Mouse (Mus musculus) limb, embryonic 12.5 days (tissue): ENCODE measurements at regions not wholly inside any gene's neighbourhood (a gene's known extent, or its start where the extent isn't known, plus 50 kb on each side); places are given as distances from the start of the nearest gene placed in this dataset.

ENCODE experiments used
- ATAC-seq: fragments of 200-750 bp; cut with Nextera tagmentation; 2 replicates; pipeline ENCODE4 v1.8.0; 2017; ENCODE audit warnings: low read depth, moderate TSS enrichment; ENCODE audit not compliant: insufficient number of reproducible peaks, insufficient read depth, low FRiP score, low TSS enrichment
- H3K27ac ChIP-seq: fragments of 300-500 bp; sonication (generic); 2 replicates; pipeline ENCODE4 v1.5.1; 2016; ENCODE audit warnings: mild to moderate bottlenecking, moderate library complexity
- H3K27me3 ChIP-seq: fragments of 300-500 bp; sonication (generic); 2 replicates; pipeline ENCODE4 v1.6.1; 2016; ENCODE audit warnings: mild to moderate bottlenecking, moderate library complexity
- H3K36me3 ChIP-seq: fragments of 300-500 bp; sonication (generic); 2 replicates; pipeline ENCODE4 v1.6.1; 2016; ENCODE audit warnings: mild to moderate bottlenecking, moderate library complexity
- H3K4me1 ChIP-seq: fragments of 300-500 bp; sonication (generic); replicated peaks from 2 replicates; pipeline ENCODE4 v1.6.1; 2016
- H3K4me2 ChIP-seq: fragments of 300-500 bp; sonication (generic); 2 replicates; pipeline ENCODE4 v1.6.1; 2016; ENCODE audit warnings: mild to moderate bottlenecking, moderate library complexity
- H3K4me3 ChIP-seq: fragments of 300-500 bp; sonication (generic); replicated peaks from 2 replicates; pipeline ENCODE4 v1.5.1; 2016; ENCODE audit warnings: mild to moderate bottlenecking
- H3K9ac ChIP-seq: fragments of 300-500 bp; sonication (generic); replicated peaks from 2 replicates; pipeline ENCODE4 v1.6.1; 2016; ENCODE audit warnings: mild to moderate bottlenecking, moderate library complexity
- H3K9me3 ChIP-seq: fragments of 300-500 bp; sonication (generic); 2 replicates; pipeline ENCODE4 v1.6.1; 2016; ENCODE audit warnings: mild to moderate bottlenecking, moderate library complexity
- WGBS: fragments of 180-500 bp; shearing (Covaris S2); methylation state at CpG from one replicate; pipeline ENCODE4 v1.1.7; 2016; 5-methylcytosine and 5-hydroxymethylcytosine counted together

DNA sequence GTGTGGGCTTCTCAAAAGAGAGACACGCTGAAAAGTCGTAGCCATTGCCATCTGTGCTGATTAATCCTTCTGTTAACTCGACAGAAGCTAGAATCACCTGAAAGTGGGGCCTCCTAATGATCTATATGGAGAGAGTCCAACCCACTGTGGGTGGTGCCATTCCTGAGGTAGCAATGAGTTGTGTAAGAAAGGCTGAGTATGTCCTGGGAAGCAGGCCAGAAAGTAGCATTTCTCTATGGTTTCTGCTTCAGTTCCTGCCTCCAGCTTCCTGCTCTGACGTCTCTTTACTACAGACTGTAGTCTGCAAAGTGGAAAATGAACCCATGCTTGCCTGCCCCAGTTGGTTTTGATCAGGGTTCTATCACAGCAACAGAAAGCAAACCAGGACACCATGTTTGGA, 380.8 kb upstream of the Camk1g start:
- ATAC-seq: no peak
- Histone ChIP-seq H3K4me1 (no peaks in the 10 kb centered on the region), H3K27me3 (no peaks in the 10 kb centered on the region), H3K4me2 (no peak overlapping the region), H3K4me3 (no peak overlapping the region), H3K9me3 (no peaks in the 10 kb centered on the region), H3K27ac (no peak overlapping the region), H3K9ac (no peak overlapping the region), H3K36me3 (no peaks in the 10 kb centered on the region)
- WGBS: 66% methylated on average over 4 of the region's 4 CpGs

GRCm38 (mm10) chr1:193747426-193747960, 377.4 kb upstream of the Camk1g start:
- Histone ChIP-seq H3K9me3 (0 out of 2 replicates have a peak, but pooled peaks cover 3% of the 10 kb centered on the region), H3K4me2 (no peak overlapping the region), H3K9ac (no peak overlapping the region), H3K27ac (no peak overlapping the region), H3K36me3 (no peaks in the 10 kb centered on the region), H3K4me1 (no peaks in the 10 kb centered on the region), H3K27me3 (no peaks in the 10 kb centered on the region), H3K4me3 (no peak overlapping the region)
- ATAC-seq: no peak
- WGBS: 72% methylated on average over 6 of the region's 6 CpGs

GRCm38 (mm10) chr1:193742688-193743087, 372.6 kb upstream of the Camk1g start:
- Histone ChIP-seq H3K4me3 (no peak overlapping the region), H3K9me3 (0 out of 2 replicates have a peak, but pooled peaks cover 3% of the 10 kb centered on the region), H3K36me3 (no peaks in the 10 kb centered on the region), H3K27ac (no peak overlapping the region), H3K9ac (no peak overlapping the region), H3K4me1 (no peaks in the 10 kb centered on the region), H3K27me3 (no peaks in the 10 kb centered on the region), H3K4me2 (no peak overlapping the region)
- ATAC-seq: no peak
- WGBS: 88% methylated on average over 2 of the region's 2 CpGs

- no peaks in the 10 kb centered on the region for H3K36me3 ChIP-seq
- no peak overlapping the region for H3K4me2 ChIP-seq
- H3K4me3 ChIP-seq: no peak overlapping the region
- H3K9me3 ChIP-seq: 0 out of 2 replicates have a peak, but pooled peaks cover 3% of the 10 kb centered on the region
- WGBS: 67% methylated on average over 6 of the region's 6 CpGs
- no peaks in the 10 kb centered on the region for H3K4me1 ChIP-seq
- H3K27me3 ChIP-seq: no peaks in the 10 kb centered on the region
- no peak overlapping the region for H3K9ac ChIP-seq
- ATAC-seq: no peak
- H3K27ac ChIP-seq: no peak overlapping the region
These were observed 368.7 kb upstream of the Camk1g start for GRCm38 (mm10) chr1:193738821-193739220.

DNA sequence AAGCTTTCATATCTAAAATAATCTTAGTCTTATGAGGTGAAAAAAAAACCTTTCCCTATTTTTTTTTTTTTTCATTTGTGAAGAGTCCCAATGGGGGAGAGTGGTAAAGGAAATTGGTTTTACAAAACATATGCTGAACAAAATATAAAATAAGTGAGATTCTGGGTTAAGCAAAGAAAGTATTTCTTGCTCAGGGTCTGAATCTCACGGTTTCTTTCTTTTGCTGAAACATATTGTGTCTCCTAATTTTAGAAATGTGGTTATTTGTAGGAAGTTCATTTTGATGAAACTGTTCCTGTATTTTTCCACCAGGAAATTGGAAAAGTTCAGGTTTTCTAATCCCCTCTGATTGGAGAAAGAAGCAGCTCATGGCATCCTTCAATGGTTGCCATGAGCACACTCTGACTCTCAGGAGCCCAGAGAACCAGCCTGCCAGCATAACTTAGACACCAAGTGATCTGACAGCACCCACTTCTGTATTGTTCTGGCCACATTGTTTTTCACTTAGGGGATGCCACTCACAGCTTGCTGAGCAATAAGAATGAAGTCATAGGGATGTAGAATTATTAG, 365.9 kb upstream of the Camk1g start:
- no peaks in the 10 kb centered on the region for H3K27me3 ChIP-seq
- ATAC-seq: no peak
- H3K9ac ChIP-seq: no peak overlapping the region
- WGBS: 82% methylated on average over 1 of the region's 1 CpGs
- H3K36me3 ChIP-seq: no peaks in the 10 kb centered on the region
- H3K4me2 ChIP-seq: no peak overlapping the region
- H3K4me1 ChIP-seq: no peaks in the 10 kb centered on the region
- H3K27ac ChIP-seq: no peak overlapping the region
- H3K9me3 ChIP-seq: no peaks in the 10 kb centered on the region
- H3K4me3 ChIP-seq: no peak overlapping the region

GRCm38 (mm10) chr1:193734014-193734763, 364.1 kb upstream of the Camk1g start:
- WGBS: 60% methylated on average over 4 of the region's 4 CpGs
- no peak overlapping the region for H3K4me2 ChIP-seq
- H3K9ac ChIP-seq: no peak overlapping the region
- H3K4me1 ChIP-seq: no peaks in the 10 kb centered on the region
- no peaks in the 10 kb centered on the region for H3K9me3 ChIP-seq
- no peak overlapping the region for H3K4me3 ChIP-seq
- ATAC-seq: no peak
- no peaks in the 10 kb centered on the region for H3K27me3 ChIP-seq
- H3K36me3 ChIP-seq: no peaks in the 10 kb centered on the region
- H3K27ac ChIP-seq: no peak overlapping the region

DNA sequence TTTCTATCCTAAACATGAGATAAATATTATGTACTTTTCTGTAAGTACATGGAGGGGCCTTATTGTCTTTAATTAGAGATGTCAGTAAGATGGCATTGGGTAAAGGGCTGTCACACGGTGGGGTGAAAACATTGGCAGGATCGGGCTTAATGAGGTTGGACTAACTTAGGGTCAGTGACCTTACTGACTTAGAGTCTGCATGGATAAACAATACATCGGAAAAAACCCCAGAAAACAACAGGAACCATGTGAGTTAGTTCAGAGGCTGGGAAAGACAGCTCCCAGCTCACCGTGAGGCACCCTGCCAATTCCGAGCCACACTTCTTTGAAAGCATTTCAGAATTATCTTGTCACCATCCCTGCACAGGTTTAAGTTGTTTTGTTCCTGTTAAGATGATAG, 363.3 kb upstream of the Camk1g start:
- Histone ChIP-seq H3K4me1 (no peaks in the 10 kb centered on the region), H3K27me3 (no peaks in the 10 kb centered on the region), H3K27ac (no peak overlapping the region), H3K9me3 (no peaks in the 10 kb centered on the region), H3K36me3 (no peaks in the 10 kb centered on the region), H3K4me3 (no peak overlapping the region), H3K4me2 (no peak overlapping the region), H3K9ac (no peak overlapping the region)
- 16% methylated on average over 5 of the region's 5 CpGs for WGBS
- ATAC-seq: no peak

DNA sequence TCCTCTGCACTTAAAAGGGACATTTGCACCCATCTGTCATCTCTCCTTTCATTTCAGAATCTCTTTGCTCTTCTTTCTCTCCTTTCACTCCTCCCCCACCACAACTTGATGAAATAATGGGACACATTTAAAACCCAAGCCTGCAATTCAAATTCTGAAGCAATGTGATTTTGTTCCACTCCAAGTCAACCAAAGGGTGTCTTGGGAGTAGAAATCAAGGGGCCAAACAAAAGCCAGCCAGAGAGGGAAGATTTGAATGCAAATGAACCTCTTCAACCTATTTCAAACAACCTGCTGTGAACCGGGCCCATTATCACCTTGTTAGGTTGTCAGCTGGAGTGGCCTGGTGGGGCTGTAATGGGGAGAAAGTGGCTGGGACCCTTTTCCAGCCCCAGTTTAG, 362.0 kb upstream of the Camk1g start:
- no peak overlapping the region for H3K27ac ChIP-seq
- no peak overlapping the region for H3K9ac ChIP-seq
- no peaks in the 10 kb centered on the region for H3K9me3 ChIP-seq
- ATAC-seq: no peak
- no peak overlapping the region for H3K4me2 ChIP-seq
- no peaks in the 10 kb centered on the region for H3K27me3 ChIP-seq
- no peak overlapping the region for H3K4me3 ChIP-seq
- 19% methylated on average over 1 of the region's 1 CpGs for WGBS
- no peaks in the 10 kb centered on the region for H3K36me3 ChIP-seq
- no peaks in the 10 kb centered on the region for H3K4me1 ChIP-seq

DNA sequence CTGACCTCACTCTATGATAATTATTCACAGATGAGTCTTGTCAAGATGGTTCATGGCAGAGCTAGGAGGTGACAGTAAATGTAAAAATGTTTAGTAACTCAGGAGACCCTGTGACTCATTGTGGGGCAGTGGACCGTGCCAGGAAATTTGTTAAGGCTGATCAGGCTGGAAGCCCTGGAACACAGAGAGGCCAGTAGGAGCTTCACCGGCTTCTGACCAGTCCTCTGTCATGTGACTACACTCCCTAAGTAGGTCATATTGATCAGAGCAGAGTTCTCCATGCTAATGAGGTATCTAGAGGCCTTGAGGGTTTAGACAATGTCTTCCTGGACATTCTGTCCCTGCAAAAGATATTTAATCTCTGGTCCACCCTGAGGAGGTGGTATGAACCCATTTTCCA, 351.8 kb upstream of the Camk1g start:
- WGBS: 80% methylated on average over 2 of the region's 2 CpGs
- no peak for ATAC-seq

DNA sequence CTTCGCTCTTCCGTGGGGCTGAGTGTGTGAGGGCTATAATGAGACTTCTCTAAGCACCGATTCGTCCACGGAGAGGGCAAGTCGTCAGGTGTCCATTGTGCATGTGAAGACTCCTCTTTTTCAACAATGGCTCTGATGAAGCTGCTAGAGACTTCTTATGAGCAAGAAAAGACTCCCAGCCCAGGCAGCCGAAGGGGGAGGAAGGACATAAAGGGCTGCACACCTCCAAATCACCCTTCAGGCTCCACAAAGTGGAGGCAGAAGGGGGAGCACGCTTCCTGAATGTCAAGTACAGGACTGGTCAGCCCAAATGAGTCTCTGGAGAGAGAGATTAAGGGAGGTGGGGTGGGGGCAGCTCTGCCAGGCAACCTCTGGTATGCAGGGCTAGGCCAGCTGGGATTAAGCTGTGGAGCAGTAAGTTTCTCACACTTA, 350.3 kb upstream of the Camk1g start:
- Histone ChIP-seq H3K27me3 (no peaks in the 10 kb centered on the region), H3K9ac (no peak overlapping the region), H3K36me3 (no peaks in the 10 kb centered on the region), H3K4me3 (no peak overlapping the region), H3K4me1 (peaks cover 8% of the 10 kb centered on the region; the same call in 1 of the 2 replicates), H3K9me3 (no peaks in the 10 kb centered on the region), H3K27ac (no peak overlapping the region), H3K4me2 (no peak overlapping the region)
- no peak; the same call in 1 of the 2 replicates for ATAC-seq
- 71% methylated on average over 8 of the region's 8 CpGs for WGBS

More for the DNA sequence above, 351.8 kb upstream of the Camk1g start:
- H3K9me3 ChIP-seq: no peaks in the 10 kb centered on the region
- H3K36me3 ChIP-seq: no peaks in the 10 kb centered on the region
- H3K4me2 ChIP-seq: no peak overlapping the region
- no peak overlapping the region for H3K4me3 ChIP-seq
- no peaks in the 10 kb centered on the region for H3K27me3 ChIP-seq
- no peak overlapping the region for H3K27ac ChIP-seq
- H3K9ac ChIP-seq: no peak overlapping the region
- peaks cover 8% of the 10 kb centered on the region; the same call in 1 of the 2 replicates for H3K4me1 ChIP-seq

DNA sequence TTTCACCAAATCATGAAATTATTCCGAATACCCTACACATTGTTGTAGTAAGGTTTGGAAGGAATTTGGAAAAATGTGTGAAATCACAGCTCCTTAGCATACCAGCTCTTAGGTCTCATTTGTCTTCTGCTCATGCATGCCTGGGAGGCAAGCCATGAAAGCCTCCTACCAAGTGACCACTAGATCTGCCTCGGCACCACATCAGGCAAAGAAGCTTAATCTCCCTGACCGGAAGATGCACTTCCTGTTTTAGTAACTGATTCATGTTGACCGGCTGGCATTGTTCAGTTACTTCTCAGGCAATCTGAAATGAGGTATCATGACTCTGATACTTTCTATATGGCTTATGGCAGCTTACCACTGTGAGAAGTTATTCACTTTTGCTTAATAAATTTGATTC, 345.2 kb upstream of the Camk1g start:
- no peaks in the 10 kb centered on the region for H3K27me3 ChIP-seq
- no peaks in the 10 kb centered on the region for H3K36me3 ChIP-seq
- no peak overlapping the region for H3K4me3 ChIP-seq
- WGBS: 76% methylated on average over 4 of the region's 4 CpGs
- no peaks in the 10 kb centered on the region for H3K9me3 ChIP-seq
- H3K4me2 ChIP-seq: no peak overlapping the region
- no peak for ATAC-seq
- H3K9ac ChIP-seq: no peak overlapping the region
- H3K27ac ChIP-seq: no peak overlapping the region
- H3K4me1 ChIP-seq: peaks cover under 1% of the 10 kb centered on the region; the same call in 1 of the 2 replicates
